Mouse (Mus musculus): Measurements from ENCODE around the gene Lin7c.

- TF ChIP-seq CTCF (conservative IDR thresholded peaks at IDR 0.05; ENCODE audit: insufficient read depth, insufficient read length, low read depth, low read length) (no peak), POLR2A (IDR thresholded peaks at IDR 0.05; ENCODE audit: low read depth, low read length) (no peak)
These were observed 6.1 kb upstream of the Lin7c start for GRCm38 (mm10) chr2:109884507-109884906.

Data from kidney, adult 2 months (tissue).